Comparison of ENCODE assay signal across 9 mouse cellular contexts in genomic region chr16:34996133-34996532, GRCm38 (mm10). TPM values are rescaled to one million over a fixed set of nuclear protein-coding genes. Genes with fewer than 3 reads are reported as not detected.
DNase-seq lines count a peak whose midpoint lies in the region; ATAC-seq and TF ChIP-seq lines count a peak whose summit lies in the region.
"Had no signal": no experiment of that assay in that cellular context is flagged by ENCODE, and none has a peak within 500 bp of the region (broad histone marks: within the 10 kb centered on the region; RNA-seq: fewer than 3 reads in every experiment).

No protein-coding gene starts in this region.

- TF ChIP-seq POLR2A in bone marrow macrophage, adult 2 months (IDR thresholded peaks at IDR 0.05; ENCODE audit: borderline replicate concordance, low read depth, low read length), result no peak

- 70% methylated on average over 5 of the region's 5 CpGs for WGBS in midbrain, embryonic 14.5 days
- WGBS in midbrain, embryonic 13.5 days, result 73% methylated on average over 5 of the region's 5 CpGs
- WGBS in forebrain, embryonic 12.5 days, result 80% methylated on average over 5 of the region's 5 CpGs

- H3K4me3 ChIP-seq in midbrain, embryonic 14.5 days (replicated peaks; ENCODE audit: low read depth, low read length), result no peak overlapping the region
- H3K4me3 ChIP-seq in midbrain, embryonic 13.5 days (replicated peaks), result no peak overlapping the region
- H3K4me3 ChIP-seq in bone marrow macrophage, adult 2 months (ENCODE audit: insufficient read depth, low read length), result no peak overlapping the region
- no peak overlapping the region for H3K4me3 ChIP-seq in forebrain, embryonic 12.5 days (replicated peaks)

- H3K4me1 ChIP-seq in midbrain, embryonic 14.5 days (ENCODE audit: control insufficient read depth, insufficient read depth, low read length), result peaks cover 3% of the 10 kb centered on the region; the same call in 1 of the 2 replicates
- H3K4me1 ChIP-seq in midbrain, embryonic 13.5 days (replicated peaks), result peaks cover 6% of the 10 kb centered on the region
- H3K4me1 ChIP-seq in bone marrow macrophage, adult 2 months (ENCODE audit: control insufficient read depth, insufficient read depth, low read length), result peaks cover 6% of the 10 kb centered on the region
- H3K4me1 ChIP-seq in forebrain, embryonic 12.5 days, result peaks cover 17% of the 10 kb centered on the region

- peak; percentile 73 for DNase-seq in midbrain, embryonic 14.5 days
- peak; percentile 82 for DNase-seq in kidney, postnatal 10 days
- peak; percentile 80 for DNase-seq in lung, postnatal 10 days
- DNase-seq in urinary bladder, postnatal 36 days (ENCODE audit: low spot score in 2 of 2), result peak; percentile 48 to 82

- H3K36me3 ChIP-seq in midbrain, embryonic 14.5 days (ENCODE audit: control insufficient read depth, insufficient read depth, low read length), result no peaks in the 10 kb centered on the region
- no peaks in the 10 kb centered on the region for H3K36me3 ChIP-seq in midbrain, embryonic 13.5 days
- H3K36me3 ChIP-seq in forebrain, embryonic 12.5 days (replicated peaks), result no peaks in the 10 kb centered on the region

- no peak overlapping the region for H3K4me2 ChIP-seq in midbrain, embryonic 14.5 days (ENCODE audit: low read length)
- H3K4me2 ChIP-seq in midbrain, embryonic 13.5 days (replicated peaks), result no peak overlapping the region
- no peak overlapping the region for H3K4me2 ChIP-seq in forebrain, embryonic 12.5 days

- H3K9ac ChIP-seq in midbrain, embryonic 14.5 days (replicated peaks; ENCODE audit: low read length), result no peak overlapping the region
- no peak overlapping the region for H3K9ac ChIP-seq in midbrain, embryonic 13.5 days (replicated peaks)
- H3K9ac ChIP-seq in forebrain, embryonic 12.5 days, result no peak overlapping the region
- H3K9ac ChIP-seq: liver, embryonic 14.5 days had no signal

- no peaks in the 10 kb centered on the region for H3K9me3 ChIP-seq in midbrain, embryonic 14.5 days (ENCODE audit: control insufficient read depth, low read length)
- H3K9me3 ChIP-seq in midbrain, embryonic 13.5 days, result no peaks in the 10 kb centered on the region
- no peaks in the 10 kb centered on the region for H3K9me3 ChIP-seq in forebrain, embryonic 12.5 days

- H3K27me3 ChIP-seq in midbrain, embryonic 14.5 days (ENCODE audit: control insufficient read depth, insufficient read depth, low read length), result no peaks in the 10 kb centered on the region
- H3K27me3 ChIP-seq in midbrain, embryonic 13.5 days, result peaks cover 3% of the 10 kb centered on the region; the same call in 1 of the 2 replicates
- peaks cover 8% of the 10 kb centered on the region for H3K27me3 ChIP-seq in forebrain, embryonic 12.5 days

- TF ChIP-seq CTCF in bone marrow macrophage, adult 2 months (IDR thresholded peaks at IDR 0.05; ENCODE audit: low read depth, low read length), result no peak

- H3K27ac ChIP-seq in midbrain, embryonic 14.5 days (replicated peaks; ENCODE audit: low read depth, low read length), result no peak overlapping the region
- no peak overlapping the region for H3K27ac ChIP-seq in midbrain, embryonic 13.5 days
- H3K27ac ChIP-seq in bone marrow macrophage, adult 2 months (ENCODE audit: insufficient read depth, low read depth, low read length), result peak overlapping the region; percentile 52
- no peak overlapping the region for H3K27ac ChIP-seq in forebrain, embryonic 12.5 days
- H3K27ac ChIP-seq: liver, embryonic 14.5 days had no signal

- ATAC-seq in midbrain, embryonic 14.5 days (ENCODE audit: low FRiP score, low TSS enrichment), result no peak
- no peak for ATAC-seq in midbrain, embryonic 13.5 days
- ATAC-seq in granulocyte monocyte progenitor cell, adult 5-6 weeks (replicated peaks; ENCODE audit: poor library complexity, severe bottlenecking), result peak; percentile 87
- ATAC-seq in forebrain, embryonic 12.5 days (ENCODE audit: low FRiP score), result no peak

RNA-seq across cellular contexts. Expression of gene Hacd2, which starts 26.1 kb away (rescaled TPM):
- 25.9 and 26.2 TPM in 2 replicates for polyA plus RNA-seq in midbrain, embryonic 14.5 days (2014; fragmentation: Nextera tagmentation; extraction: Ambion mirVana)
- polyA plus RNA-seq in midbrain, embryonic 13.5 days (2015; fragmentation: Nextera tagmentation; extraction: Ambion mirVana), result 37.8 and 40.5 TPM in 2 replicates
- 25.6 and 32.6 TPM in 2 replicates for polyA plus RNA-seq in bone marrow macrophage, adult 2 months (2012; ENCODE audit: insufficient read depth, insufficient read length, missing spikeins)
- 28.6 and 28.8 TPM in 2 replicates for total RNA-seq in granulocyte monocyte progenitor cell, adult 5-6 weeks (2014; fragmentation: Nextera tagmentation)
- 8.7 and 9.6 TPM in 2 replicates for total RNA-seq in granulocyte monocyte progenitor cell, adult 5-6 weeks (2017)
- polyA plus RNA-seq in forebrain, embryonic 12.5 days (2016; fragmentation: Nextera tagmentation; extraction: Ambion mirVana), result 42.6 and 44.0 TPM in 2 replicates
